Mouse (Mus musculus) G1E-ER4 (cell line): ENCODE results near the gene Gtf3c1. TPM values are rescaled to one million over a fixed set of nuclear protein-coding genes. Genes with fewer than 3 reads are reported as not detected.

Experiments used
- GATA1 ChIP-seq: IDR thresholded peaks from one replicate; pipeline ENCODE4 v1.8.0; 2012; ENCODE audit warnings: low read length, inconsistent platforms
- polyA plus RNA-seq: library from polyadenylated mRNA; stranded (reverse); fragments of >175 nt; gene quantifications from 2 replicates; pipeline ENCODE4 v1.2.3, GENCODE M21; 2012

The Gtf3c1 gene
- polyA plus RNA-seq, 1 experiment, result 136 TPM

GRCm38 (mm10) chr7:125638870-125639386 is 68.7 kb downstream of the Gtf3c1 start:
- no peak for TF ChIP-seq GATA1

GRCm38 (mm10) chr7:125638376-125638775 is 69.2 kb downstream of the Gtf3c1 start:
- no peak for TF ChIP-seq GATA1

GRCm38 (mm10) chr7:125637220-125638140 is 70.1 kb downstream of the Gtf3c1 start:
- no peak for TF ChIP-seq GATA1

- no peak for TF ChIP-seq GATA1
Measured at GRCm38 (mm10) chr7:125630989-125631388, 76.6 kb downstream of the Gtf3c1 start.

- TF ChIP-seq GATA1, result no peak
Measured at GRCm38 (mm10) chr7:125630317-125630716, 77.3 kb downstream of the Gtf3c1 start.

GRCm38 (mm10) chr7:125625829-125626228 is 81.8 kb downstream of the Gtf3c1 start:
- TF ChIP-seq GATA1, result no peak

GRCm38 (mm10) chr7:125625219-125625618 is 82.4 kb downstream of the Gtf3c1 start:
- TF ChIP-seq GATA1, result no peak

- no peak for TF ChIP-seq GATA1
Measured at GRCm38 (mm10) chr7:125622741-125623685, 84.6 kb downstream of the Gtf3c1 start.

- no peak for TF ChIP-seq GATA1
Measured at GRCm38 (mm10) chr7:125620077-125620476, 87.5 kb downstream of the Gtf3c1 start.

- TF ChIP-seq GATA1, result no peak
Measured at GRCm38 (mm10) chr7:125618016-125618415, 89.6 kb downstream of the Gtf3c1 start.

- no peak for TF ChIP-seq GATA1
Measured at GRCm38 (mm10) chr7:125615453-125615852, 92.1 kb downstream of the Gtf3c1 start.

GRCm38 (mm10) chr7:125613579-125613978 is 94.0 kb downstream of the Gtf3c1 start:
- no peak for TF ChIP-seq GATA1

GRCm38 (mm10) chr7:125608183-125608688 is 99.3 kb downstream of the Gtf3c1 start:
- no peak for TF ChIP-seq GATA1

GRCm38 (mm10) chr7:125607384-125608182 is 100.0 kb downstream of the Gtf3c1 start:
- TF ChIP-seq GATA1, result no peak
